Mouse (Mus musculus) heart, adult 2 months (tissue): ENCODE data around the gene Rassf5. TPM values are rescaled to one million over a fixed set of nuclear protein-coding genes. Genes with fewer than 3 reads are reported as not detected.

Experiments
- DNase-seq, 2 experiments: peaks; one replicate each; pipeline ENCODE4 v3.0.0; 2021
- H3K27ac ChIP-seq: fragments of 200-600 bp; 2 replicates; pipeline ENCODE4 v1.8.1; 2022
- H3K27me3 ChIP-seq: fragments of 200-500 bp; 2 replicates; pipeline ENCODE4 v1.6.1; 2012; ENCODE audit warnings: mild to moderate bottlenecking, low read length, inconsistent platforms, mixed read lengths; ENCODE audit not compliant: control insufficient read depth, insufficient read depth
- H3K36me3 ChIP-seq: fragments of 200-500 bp; 2 replicates; pipeline ENCODE4 v1.6.1; 2012; ENCODE audit warnings: low read length, inconsistent platforms; ENCODE audit not compliant: control insufficient read depth, insufficient read depth
- H3K4me1 ChIP-seq: fragments of 200-500 bp; 2 replicates; pipeline ENCODE4 v1.6.1; 2011; ENCODE audit warnings: low read length; ENCODE audit not compliant: control insufficient read depth, insufficient read depth
- H3K4me3 ChIP-seq: fragments of 200-600 bp; 2 replicates; pipeline ENCODE4 v1.8.1; 2022
- H3K79me2 ChIP-seq: fragments of 200-500 bp; replicated peaks from 2 replicates; pipeline ENCODE4 v1.6.1; 2012; ENCODE audit warnings: mild to moderate bottlenecking, inconsistent platforms, low read length, moderate library complexity, mixed read lengths; ENCODE audit not compliant: control insufficient read depth, insufficient read depth
- H3K9ac ChIP-seq: fragments of 200-500 bp; 2 replicates; pipeline ENCODE4 v1.6.1; 2012; ENCODE audit warnings: low read depth, mild to moderate bottlenecking, control low read depth, inconsistent platforms, low read length, mixed read lengths
- CTCF ChIP-seq: fragments of 200-600 bp; IDR thresholded peaks from 2 replicates; pipeline ENCODE4 v1.8.1; 2022; ENCODE audit warnings: antibody characterized with exemption, mild to moderate bottlenecking, moderate library complexity
- EP300 ChIP-seq: fragments of 200-500 bp; IDR thresholded peaks from 2 replicates; pipeline ENCODE4 v1.6.1; 2011; ENCODE audit warnings: low read depth, low read length, control low read depth; ENCODE audit not compliant: insufficient read depth
- POLR2A ChIP-seq: fragments of 200-500 bp; IDR thresholded peaks from 2 replicates; pipeline ENCODE4 v1.6.1; 2011; ENCODE audit warnings: mild to moderate bottlenecking, low read depth, low read length, control low read depth; ENCODE audit not compliant: insufficient read depth
- WGBS: fragments of 180-500 bp; shearing (Covaris S2); methylation state at CpG from one replicate; pipeline ENCODE4 v1.1.7; 2018; 5-methylcytosine and 5-hydroxymethylcytosine counted together
- intact Hi-C: fragments of 180-260 bp; cut with DNase I; formaldehyde crosslinking; loops from one replicate; pipeline ENCODE4 v1.15.1; 2025
- polyA plus RNA-seq: library from polyadenylated mRNA; depleted of rRNA; stranded (reverse); fragments of >200 nt; gene quantifications from 2 replicates; pipeline ENCODE4 v1.2.3, GENCODE M21; 2012
- total RNA-seq, 2 experiments: library from RNA; stranded (reverse); gene quantifications; 2 replicates each; pipeline ENCODE4 v1.2.3; 2021

Rassf5 gene
- total and polyA plus RNA-seq, 3 experiments, result 1.7 to 2.3 (median 2.0) TPM

DNA sequence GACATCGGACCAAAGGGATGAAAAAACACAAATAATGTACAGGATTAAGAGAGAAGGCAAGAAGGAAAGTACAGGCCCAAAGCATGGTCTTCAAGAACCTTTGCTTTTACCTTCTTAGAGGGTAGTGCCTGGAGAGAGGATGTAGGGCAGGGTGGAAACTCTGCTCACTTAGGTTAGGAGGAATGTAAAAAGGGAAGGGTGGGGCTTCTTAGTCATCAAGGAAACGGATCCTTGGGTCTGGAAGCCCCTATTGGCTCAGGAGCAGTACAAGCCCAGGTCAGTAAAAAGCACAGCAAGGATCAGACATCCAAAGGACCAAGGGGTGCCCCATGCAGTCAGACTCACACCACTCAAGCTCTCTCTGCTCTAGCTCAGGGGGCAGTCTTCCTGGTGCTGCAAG, 42.2 kb upstream of the Rassf5 start:
- 43% methylated on average over 2 of the region's 2 CpGs for WGBS
- no peak overlapping the region for H3K27ac ChIP-seq
- intact Hi-C loops, result no loop called here

DNA sequence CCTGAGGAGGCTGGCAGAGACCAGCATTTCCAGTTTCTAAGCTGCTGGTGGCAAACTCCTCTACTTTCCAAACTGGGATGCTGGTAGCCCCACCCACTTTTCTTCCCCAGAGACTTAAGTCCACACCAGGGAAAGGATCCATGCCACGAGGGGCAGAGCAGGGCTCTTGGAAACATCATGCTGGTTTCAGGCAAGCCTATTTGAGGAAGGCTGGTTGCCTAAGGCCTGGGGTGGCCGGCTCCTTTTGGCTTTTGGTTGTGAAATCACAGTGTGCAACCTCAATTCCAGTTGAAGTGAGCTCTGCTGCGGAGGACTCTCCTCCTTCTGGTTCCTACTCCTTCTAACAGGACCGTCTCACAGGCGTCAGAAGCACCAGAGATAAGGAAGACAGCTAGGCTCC, 41.7 kb upstream of the Rassf5 start:
- no peaks in the 10 kb centered on the region for H3K27me3 ChIP-seq
- H3K4me3 ChIP-seq, result no peak overlapping the region
- peaks cover 2% of the 10 kb centered on the region; the same call in 1 of the 2 replicates for H3K4me1 ChIP-seq
- no peaks in the 10 kb centered on the region; the same call in 1 of the 2 replicates for H3K36me3 ChIP-seq
- H3K79me2 ChIP-seq, result no peaks in the 10 kb centered on the region
- H3K9ac ChIP-seq, result no peak overlapping the region
- intact Hi-C loops, result no loop called here
- TF ChIP-seq CTCF, result no peak
- no peak for TF ChIP-seq EP300
- no peak for TF ChIP-seq POLR2A
- DNase-seq, result peak in 1 of 2 experiments; percentile 33
- 44% methylated on average over 5 of the region's 5 CpGs for WGBS
- no peak overlapping the region for H3K27ac ChIP-seq

More for the DNA sequence above, 42.2 kb upstream of the Rassf5 start:
- DNase-seq, result no peak
- H3K4me3 ChIP-seq, result no peak overlapping the region
- H3K9ac ChIP-seq, result no peak overlapping the region
- H3K27me3 ChIP-seq, result no peaks in the 10 kb centered on the region
- H3K4me1 ChIP-seq, result peaks cover 2% of the 10 kb centered on the region; the same call in 1 of the 2 replicates
- no peaks in the 10 kb centered on the region for H3K79me2 ChIP-seq
- no peak for TF ChIP-seq CTCF
- no peak for TF ChIP-seq POLR2A
- no peak for TF ChIP-seq EP300
- H3K36me3 ChIP-seq, result no peaks in the 10 kb centered on the region; the same call in 1 of the 2 replicates

GRCm38 (mm10) chr1:131284616-131285015, 39.6 kb upstream of the Rassf5 start:
- DNase-seq, result no peak
- Histone ChIP-seq H3K79me2 (no peaks in the 10 kb centered on the region), H3K9ac (no peak overlapping the region), H3K27ac (no peak overlapping the region), H3K4me3 (no peak overlapping the region), H3K36me3 (no peaks in the 10 kb centered on the region; the same call in 1 of the 2 replicates), H3K27me3 (no peaks in the 10 kb centered on the region), H3K4me1 (peaks cover 2% of the 10 kb centered on the region; the same call in 1 of the 2 replicates)
- TF ChIP-seq POLR2A, result no peak
- TF ChIP-seq EP300, result no peak
- TF ChIP-seq CTCF, result no peak
- intact Hi-C loops, result no loop called here
- 90% methylated on average over 4 of the region's 4 CpGs for WGBS

- Histone ChIP-seq H3K79me2 (no peaks in the 10 kb centered on the region), H3K4me3 (no peak overlapping the region), H3K9ac (no peak overlapping the region), H3K27me3 (no peaks in the 10 kb centered on the region), H3K36me3 (no peaks in the 10 kb centered on the region; the same call in 1 of the 2 replicates), H3K27ac (no peak overlapping the region), H3K4me1 (peaks cover 2% of the 10 kb centered on the region; the same call in 1 of the 2 replicates)
- intact Hi-C loops, result no loop called here
- TF ChIP-seq POLR2A, result no peak
- TF ChIP-seq EP300, result no peak
- no peak for TF ChIP-seq CTCF
- WGBS, result 79% methylated on average over 1 of the region's 1 CpGs
- no peak for DNase-seq
These were observed 39.1 kb upstream of the Rassf5 start for GRCm38 (mm10) chr1:131284167-131284566.

DNA sequence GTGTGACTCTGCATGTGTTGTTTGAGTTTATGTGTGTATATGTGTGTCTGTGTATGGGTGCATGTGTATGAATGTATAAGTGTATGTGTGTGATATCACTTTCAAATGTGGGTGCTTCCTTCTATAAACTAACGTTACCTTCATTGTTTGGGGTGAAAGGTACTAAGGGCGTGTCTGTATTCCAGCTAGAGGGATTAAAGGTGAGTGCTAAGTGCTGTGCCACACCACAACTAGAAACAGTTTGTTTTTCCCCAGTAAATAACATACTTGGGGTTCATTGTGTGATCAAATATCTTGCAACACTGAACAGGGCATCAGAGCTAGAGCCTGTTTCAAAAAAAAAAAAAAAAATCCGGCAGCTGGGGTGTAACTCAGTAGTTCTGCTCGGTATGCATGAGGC, 36.7 kb upstream of the Rassf5 start:
- TF ChIP-seq CTCF (no peak), POLR2A (no peak), EP300 (no peak)
- no peaks in the 10 kb centered on the region; the same call in 1 of the 2 replicates for H3K4me1 ChIP-seq
- no peak for DNase-seq
- no peak overlapping the region for H3K9ac ChIP-seq
- H3K36me3 ChIP-seq, result no peaks in the 10 kb centered on the region
- H3K4me3 ChIP-seq, result no peak overlapping the region
- WGBS, result 63% methylated on average over 4 of the region's 4 CpGs
- intact Hi-C loops, result no loop called here
- H3K27me3 ChIP-seq, result no peaks in the 10 kb centered on the region
- no peak overlapping the region for H3K27ac ChIP-seq
- no peaks in the 10 kb centered on the region for H3K79me2 ChIP-seq

- Histone ChIP-seq H3K4me3 (no peak overlapping the region), H3K27ac (no peak overlapping the region), H3K4me1 (no peaks in the 10 kb centered on the region), H3K79me2 (no peaks in the 10 kb centered on the region), H3K27me3 (no peaks in the 10 kb centered on the region), H3K9ac (no peak overlapping the region), H3K36me3 (no peaks in the 10 kb centered on the region)
- intact Hi-C loops, result no loop called here
- TF ChIP-seq EP300 (no peak), POLR2A (no peak), CTCF (no peak)
- DNase-seq, result no peak
- WGBS, result 28% methylated on average over 3 of the region's 3 CpGs
These were observed 35.2 kb upstream of the Rassf5 start for GRCm38 (mm10) chr1:131280280-131280679.
